Mouse (Mus musculus) testis, postnatal 10 days (tissue): Measurements from ENCODE around the gene Bnc2.

Experiments
- DNase-seq: peaks from one replicate; pipeline ENCODE4 v3.0.0; 2021; ENCODE audit warnings: low spot score

The Bnc2 gene

DNA sequence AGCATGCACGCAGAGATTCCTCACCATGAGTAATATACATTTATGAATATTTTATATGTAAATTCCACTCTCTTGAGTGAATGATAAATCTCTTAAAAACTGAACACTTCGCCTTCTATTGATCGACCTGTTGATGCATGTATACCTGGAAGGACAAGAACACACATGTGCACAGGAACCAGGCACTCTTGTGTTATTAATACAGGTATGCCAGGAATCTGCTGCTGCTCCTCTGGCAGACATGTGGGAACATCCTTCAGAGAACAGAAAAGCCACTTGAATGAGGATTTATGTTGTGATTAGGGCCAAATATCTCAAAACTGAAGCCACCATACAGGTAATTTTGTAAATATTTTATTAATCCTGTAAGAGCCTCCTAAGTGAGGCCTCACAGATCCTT is 357.7 kb downstream of the Bnc2 start:
- DNase-seq = no peak

DNA sequence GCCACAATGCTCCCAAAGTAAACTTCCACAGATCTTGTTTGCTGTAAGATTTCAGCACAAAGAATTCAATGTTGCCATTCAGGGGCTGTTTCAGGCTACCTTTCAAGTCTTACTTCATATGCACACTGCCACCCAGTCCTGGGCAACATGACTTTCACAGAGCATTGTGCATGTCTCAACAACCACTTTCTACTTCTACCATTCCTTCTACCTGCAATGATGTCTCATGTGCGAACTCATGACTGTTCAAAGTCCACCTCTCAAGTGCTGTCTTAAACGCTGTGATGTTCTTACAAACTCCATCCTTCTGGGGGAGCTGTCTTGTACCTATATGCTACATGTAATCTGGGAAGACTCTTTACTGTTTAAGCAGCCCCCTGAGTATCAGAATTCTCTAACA is 363.7 kb downstream of the Bnc2 start:
- no peak for DNase-seq

DNA sequence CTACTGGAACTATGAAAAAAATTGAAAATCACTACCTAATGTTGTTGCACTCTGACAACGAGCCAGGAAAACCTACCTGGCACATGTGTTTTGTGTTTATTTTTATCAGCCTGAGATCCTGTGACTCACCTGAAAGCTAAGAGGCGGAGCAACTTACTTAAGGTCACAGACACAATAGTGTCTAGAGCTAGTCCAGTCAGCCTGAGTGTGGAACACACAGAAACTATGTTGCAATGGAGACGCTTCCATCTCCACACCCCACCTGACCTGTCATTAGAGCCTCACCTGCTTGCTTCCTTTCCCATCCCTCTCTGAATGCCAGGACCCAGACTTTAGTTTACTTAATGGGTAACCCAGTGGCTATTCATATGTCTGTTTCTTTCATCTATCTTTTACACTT is 364.2 kb downstream of the Bnc2 start:
- no peak for DNase-seq

DNA sequence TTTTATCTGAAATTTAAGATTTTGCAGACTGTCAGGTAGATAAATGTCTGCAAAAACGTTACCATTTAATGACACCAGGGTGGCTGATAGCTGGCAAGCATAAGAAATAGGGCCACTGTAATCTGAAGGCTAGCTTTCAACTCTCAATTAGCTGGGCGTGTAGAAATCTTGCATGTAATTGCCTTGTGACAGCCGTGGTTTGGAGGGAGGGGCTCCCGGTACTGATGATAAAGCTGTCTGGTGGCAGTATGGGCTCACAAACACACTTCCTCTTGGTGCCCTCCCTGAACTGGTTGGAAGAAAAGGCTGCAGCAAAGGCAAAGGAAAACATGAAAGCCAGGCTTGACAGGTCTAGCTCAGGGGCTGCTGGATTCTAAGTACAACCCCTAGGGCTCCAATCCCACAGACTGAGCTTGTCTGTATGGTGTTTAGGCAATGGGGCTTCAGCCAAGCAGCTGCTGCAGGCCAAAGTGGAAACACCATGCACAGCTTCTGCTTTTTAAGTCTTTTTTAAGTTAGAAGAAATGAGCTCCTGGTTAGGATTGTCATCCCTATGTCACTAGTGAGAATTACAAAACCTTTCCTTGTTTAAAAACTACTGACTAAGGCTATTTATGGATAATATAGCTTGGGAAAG is 366.7 kb downstream of the Bnc2 start:
- no peak for DNase-seq

DNA sequence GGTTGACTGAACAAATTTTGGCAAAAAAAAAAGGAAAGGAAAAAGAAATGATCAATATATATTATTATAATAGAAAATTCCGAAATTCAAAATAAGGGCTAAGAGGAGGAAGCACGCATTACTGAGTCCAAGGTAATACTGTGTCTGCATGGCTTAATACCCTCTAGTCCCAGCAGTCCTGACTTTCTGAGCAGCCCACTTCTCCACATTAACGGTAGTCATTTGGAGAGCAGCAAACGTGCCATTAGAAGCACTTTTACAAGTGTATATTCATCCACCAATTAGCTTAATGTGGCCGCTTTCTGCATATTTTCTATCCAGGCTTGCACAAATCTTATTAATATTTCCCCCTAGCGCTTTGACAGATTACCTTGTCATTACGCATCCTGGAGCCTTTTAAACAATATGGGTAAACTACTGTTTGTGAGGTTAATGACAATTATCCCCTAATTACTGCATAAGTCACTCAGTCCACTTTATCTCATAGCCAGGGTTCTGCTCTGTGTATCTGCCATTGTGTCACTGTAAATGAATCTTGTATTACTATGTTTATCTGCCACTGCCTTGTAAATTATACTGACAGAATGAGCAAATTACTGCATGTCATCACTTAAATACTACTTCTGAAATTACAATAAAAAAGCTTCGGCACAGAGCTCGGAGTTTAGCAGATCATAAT is 368.0 kb downstream of the Bnc2 start:
- DNase-seq = no peak

DNA sequence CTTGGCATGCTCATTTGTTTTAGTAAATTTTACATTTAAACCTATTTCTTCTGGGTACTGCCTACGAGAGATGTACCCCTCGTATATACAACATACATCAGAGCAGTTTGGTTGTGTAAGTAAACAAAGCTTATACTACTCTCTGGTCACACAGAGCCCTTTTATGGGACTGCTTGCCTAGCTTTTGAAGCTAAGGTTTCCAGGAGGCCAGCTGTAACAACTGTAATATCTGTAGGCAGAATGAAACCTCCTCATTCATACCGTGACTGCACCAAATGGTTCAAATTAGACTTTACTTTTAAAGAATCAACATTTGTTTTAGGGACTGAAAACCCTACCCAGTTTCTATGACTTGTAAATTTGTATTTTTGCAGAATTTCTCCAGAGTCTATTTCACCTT is 372.1 kb downstream of the Bnc2 start:
- DNase-seq = no peak

DNA sequence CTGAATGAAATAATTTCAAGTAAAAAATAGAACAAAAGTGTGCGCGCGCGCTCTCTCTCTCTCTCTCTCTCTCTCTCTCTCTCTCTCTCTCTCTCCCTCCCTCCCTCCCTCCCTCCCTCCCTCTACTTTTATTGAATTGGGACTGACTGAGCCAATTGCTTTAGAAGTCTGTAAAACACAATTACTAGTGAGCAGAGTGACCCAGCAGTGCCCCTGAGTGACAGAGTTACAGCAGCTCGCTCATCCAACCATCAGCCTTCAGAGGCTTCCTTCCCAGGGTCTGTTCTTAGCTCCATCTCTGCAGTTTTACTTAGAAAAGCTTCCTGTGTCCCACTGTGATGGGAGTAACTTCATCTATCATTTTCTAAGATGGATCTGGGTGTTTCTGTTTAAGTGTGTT is 389.9 kb downstream of the Bnc2 start:
- DNase-seq = no peak

DNA sequence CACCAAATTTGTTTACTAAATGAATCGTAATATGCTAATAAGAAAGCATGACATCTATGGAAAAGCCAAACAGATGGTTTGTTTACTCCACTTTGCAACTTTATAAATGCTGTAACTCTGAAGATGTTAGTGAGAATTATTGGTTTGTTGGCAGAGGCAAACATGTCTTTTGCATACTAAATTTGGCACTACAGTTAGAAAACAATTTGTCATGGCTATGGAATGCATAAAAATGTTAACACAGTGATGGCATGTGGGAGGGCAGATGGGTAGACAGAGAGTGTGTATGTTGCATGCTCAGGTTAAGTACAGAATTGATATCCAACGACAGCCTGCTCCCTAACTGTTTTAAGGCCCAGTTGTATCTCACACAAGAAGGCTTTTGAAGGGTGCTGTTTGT is 392.4 kb downstream of the Bnc2 start:
- no peak for DNase-seq

DNA sequence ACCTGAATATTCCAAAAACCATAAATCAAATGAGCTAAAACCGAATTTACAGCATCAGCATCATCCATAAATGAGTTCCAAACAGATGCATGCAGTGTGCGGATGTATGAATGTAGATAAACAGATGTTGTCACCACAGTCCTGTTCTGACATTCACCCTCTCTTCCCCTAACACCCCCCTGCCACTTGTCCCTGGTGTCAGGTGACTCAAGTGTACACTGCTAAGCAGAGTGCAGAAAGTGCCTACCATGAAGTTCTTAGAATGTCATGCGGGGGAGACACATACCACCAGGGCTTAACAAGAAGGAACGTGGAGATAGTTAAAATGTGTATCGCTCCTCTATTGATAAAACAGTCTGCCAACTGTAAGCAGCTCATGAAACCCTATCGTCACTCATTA is 396.9 kb downstream of the Bnc2 start:
- DNase-seq = no peak

DNA sequence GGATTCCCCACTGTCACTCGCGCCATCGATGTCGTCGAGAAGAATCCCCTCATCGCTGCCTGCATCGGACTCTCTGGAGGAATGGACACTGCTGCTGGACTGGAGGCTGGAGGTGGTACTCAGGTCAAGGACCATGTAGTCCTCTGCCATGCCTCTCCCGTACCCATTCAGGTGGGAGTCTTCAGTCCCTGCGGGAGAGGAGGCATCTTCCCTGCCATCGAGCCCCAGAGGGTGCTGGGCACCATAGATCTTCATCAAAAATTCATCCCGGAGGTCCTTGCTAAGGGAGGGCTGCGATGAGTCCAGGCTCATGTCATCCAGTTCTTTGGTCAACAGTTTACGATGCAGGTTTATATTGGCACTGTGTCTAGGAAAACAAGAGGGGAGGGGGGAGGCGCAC is 399.0 kb downstream of the Bnc2 start:
- no peak for DNase-seq

DNA sequence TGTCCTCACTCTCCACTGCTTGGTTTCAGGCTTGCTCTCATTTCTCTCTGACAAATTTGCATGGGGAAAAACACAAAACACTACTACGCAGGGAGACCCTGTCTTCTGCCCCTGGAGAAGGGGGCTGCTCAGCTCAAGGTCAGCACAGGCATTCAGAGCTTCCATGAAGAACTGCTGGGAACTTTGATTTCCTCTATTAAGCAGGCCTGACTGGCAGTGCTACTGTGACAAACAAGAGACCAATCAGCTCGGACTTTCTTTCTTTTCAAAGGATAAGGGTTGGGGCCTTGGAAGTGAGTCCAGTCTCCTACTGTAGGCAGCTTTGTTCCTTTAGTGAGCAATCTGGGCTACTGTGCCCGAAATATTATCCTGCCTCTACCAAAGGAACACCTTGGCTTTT is 400.9 kb downstream of the Bnc2 start:
- no peak for DNase-seq

DNA sequence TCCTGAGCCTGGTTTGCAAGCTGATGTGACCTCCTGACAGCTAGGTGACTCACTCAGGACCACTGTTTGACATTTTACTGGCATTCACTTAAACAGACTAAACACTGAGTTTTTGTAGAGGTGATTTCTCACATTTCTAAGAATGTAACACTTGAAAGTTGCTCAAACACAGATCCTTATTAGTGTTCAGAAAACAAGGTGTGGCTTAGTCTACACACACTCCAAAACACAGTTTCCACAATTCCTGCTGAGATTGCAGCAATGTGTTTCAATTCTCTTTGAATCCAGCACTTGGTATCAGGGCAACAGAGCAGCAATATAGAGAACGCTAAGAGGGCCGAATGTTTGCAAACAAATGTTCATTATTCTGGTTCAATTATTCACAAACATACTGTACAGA is 402.2 kb downstream of the Bnc2 start:
- DNase-seq = no peak

DNA sequence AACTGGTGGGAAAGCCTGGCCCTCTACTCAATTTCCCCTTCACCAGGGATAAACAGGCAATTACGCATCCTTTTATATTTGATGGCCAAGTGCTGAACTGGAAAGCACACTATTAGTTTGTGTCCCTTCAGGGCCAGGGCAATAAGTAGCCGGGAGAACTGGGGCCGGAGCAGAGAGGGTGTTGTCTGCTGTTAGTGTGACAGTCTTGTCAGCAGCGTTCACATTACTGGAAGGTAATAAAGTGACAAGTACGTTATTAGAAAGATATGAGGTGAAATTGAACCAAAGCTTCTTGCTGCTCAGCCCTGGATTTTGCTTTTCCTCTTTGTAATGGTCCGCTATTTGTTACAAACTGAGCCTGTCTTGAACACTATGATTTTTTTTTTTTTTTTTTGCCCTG is 405.2 kb downstream of the Bnc2 start:
- no peak for DNase-seq

DNA sequence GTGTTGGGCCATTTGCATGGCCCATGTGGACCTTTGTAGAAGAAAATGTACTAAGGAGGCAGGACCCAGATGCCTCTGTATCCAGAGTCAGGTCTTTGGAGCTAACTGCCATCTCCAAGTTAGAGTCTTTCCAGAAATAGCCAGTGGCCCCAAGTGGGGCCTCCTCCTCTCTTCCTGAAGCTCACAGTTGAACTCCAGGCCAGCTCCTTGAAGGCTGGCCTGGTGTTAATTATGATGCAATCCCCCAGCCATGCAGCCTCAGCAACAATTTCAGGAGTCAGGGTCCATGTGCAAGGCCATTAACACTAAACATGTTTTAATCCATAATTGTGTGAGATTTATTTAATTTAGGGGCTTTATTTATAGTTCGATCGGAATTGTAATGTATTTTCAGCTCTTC is 427.7 kb downstream of the Bnc2 start:
- DNase-seq = no peak

DNA sequence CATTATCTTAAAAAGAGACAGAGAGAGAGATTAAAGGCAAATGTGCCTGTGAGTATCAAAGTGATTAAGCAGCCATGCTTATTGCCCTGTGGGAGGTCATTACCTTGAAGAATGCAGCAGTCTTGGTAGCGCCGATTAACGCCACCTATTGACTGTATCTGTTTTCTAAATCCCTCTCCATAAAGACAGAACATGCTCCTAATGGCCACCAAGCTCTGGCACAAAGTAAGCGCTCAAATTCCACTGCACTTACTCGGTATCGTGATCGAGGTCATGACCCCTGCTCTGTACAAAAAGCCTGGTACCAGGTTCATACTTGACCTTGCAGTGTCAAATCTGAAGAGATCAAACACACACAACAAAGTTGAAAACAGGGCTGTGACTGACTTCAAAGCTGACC is 442.7 kb downstream of the Bnc2 start:
- no peak for DNase-seq

DNA sequence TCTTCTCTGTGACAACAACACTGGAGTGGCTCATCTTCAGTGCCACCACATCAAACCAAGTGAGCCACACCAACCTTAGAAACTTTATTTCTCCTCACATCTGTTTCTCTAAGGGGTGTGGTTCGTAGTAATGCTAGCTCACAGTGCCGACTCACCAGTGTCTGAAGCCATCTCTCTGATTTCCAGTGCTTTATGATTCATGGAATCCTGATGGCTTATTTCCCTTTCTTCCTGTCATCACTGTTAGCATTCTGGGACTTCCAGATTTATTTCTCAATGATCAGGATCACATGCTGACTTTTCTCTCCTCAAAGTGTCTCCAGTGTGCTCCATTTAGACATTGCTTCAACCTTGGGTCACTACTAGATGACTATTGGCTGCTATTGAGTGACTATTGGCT is 443.8 kb downstream of the Bnc2 start:
- DNase-seq = no peak

DNA sequence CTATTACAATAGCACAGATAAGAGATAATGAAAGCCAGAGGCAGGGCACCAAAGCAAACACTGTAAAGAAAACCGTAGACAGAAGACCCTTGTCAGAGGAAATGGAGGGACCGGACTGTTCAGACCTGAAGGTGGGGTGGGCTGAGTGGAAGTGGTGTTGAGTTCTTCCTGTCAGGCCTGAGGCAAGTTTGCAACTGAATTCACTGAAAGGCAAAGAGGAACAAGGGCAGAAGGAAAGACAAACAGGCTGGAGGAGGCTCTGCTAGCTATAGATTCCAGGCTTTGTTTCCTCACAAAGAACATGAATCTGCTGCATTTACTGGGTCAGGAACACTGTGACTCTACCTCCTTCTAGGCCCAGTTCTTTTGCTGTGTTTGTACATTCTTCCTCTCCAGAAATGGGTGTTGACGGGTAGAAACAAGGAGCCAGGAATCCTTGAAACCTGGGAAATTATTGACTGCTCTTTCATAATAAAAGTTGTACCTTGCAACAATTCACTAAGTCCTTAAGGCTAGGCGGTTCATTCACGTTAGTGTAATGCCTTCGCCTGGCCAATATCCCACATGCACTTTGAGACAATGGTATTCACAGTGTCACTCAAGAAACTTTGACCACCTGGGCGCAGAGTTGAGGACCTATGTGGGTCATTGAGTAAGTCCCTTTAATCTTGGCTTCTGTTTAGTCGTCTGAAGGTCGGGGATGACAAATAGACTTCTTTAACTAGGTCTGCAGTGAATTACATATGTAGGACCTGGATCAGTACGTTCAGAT is 445.7 kb downstream of the Bnc2 start:
- DNase-seq = no peak

DNA sequence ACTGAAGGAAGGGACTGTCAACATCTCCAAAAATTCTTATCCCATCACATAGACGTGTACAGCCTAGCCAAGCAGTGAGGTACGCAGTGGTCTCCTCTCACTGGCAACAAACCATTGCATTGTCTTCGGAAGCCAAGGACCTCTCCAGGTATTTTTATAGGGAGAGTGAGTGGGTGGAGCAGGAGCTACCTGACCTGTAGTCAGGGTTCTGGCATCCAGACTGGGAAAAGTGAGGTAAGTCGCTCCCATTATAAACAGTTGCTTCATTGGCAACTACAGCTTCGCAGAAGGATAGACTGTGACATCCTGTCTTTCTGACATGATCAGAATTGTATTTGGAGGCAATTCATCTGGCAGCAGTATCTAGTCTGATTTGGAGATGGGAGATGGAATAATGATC is 446.5 kb downstream of the Bnc2 start:
- DNase-seq = no peak
